11 mouse cellular contexts compared by ENCODE assay signal in the genomic region with DNA sequence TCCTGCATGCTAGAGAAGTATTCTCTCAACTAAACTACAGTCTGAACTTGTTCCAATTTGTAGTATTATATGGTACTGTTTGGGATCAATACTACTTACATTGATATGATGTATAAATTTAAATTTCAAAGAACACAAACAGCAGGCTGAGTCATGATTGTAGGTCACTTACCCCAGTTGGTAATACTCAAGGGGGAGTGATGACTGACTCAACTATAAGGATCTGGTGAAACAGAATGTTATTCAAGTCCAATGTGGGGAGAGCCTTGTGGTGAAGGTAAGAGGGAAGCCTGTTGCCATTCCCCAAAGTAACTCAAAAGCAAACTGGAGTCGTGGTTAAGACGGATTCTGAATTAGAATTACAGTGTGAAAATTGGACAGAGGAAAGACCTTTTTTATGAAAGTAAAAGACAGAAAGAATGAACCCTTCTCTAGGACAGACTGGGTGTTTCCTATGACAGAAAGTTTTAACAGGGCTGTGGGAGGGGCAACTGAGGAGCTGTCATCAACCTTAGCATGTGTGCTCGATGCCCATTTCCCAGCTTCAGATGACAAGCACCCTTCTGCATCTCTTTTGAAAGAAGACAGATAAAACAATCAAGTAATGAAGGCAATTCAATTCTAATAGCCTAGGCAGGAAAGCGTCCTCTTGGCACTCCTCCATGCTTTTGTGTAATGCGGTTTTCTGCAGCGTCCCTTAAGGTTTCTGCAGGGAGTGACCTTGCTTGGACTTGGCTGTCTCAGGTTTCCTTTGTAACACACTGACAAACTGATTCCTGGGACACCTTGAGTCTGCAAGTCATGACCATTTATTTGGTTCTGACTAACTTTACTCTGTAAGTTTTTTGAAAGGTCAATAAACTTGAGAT. TPM values are rescaled to one million over a fixed set of nuclear protein-coding genes. Genes with fewer than 3 reads are reported as not detected.
DNase-seq lines count a peak whose midpoint lies in the region; ATAC-seq lines count a peak whose summit lies in the region.
"Had no signal": no experiment of that assay in that cellular context is flagged by ENCODE, and none has a peak within 500 bp of the region (broad histone marks: within the 10 kb centered on the region; RNA-seq: fewer than 3 reads in every experiment).

No protein-coding gene starts in this region.

- WGBS in kidney, embryonic 14.5 days: 44% methylated on average over 6 of the region's 6 CpGs

- H3K9me3 ChIP-seq in kidney, embryonic 14.5 days (ENCODE audit: control insufficient read depth, low read length): no peaks in the 10 kb centered on the region
- H3K9me3 ChIP-seq: hindbrain, embryonic 13.5 days; limb, embryonic 10.5 days had no signal

- no peak overlapping the region for H3K27ac ChIP-seq in kidney, embryonic 14.5 days (ENCODE audit: low read depth, low read length)
- H3K27ac ChIP-seq: hindbrain, embryonic 13.5 days; limb, embryonic 10.5 days had no signal

- H3K36me3 ChIP-seq in kidney, embryonic 14.5 days (ENCODE audit: control insufficient read depth, insufficient read depth, low read length): no peaks in the 10 kb centered on the region
- H3K36me3 ChIP-seq: hindbrain, embryonic 13.5 days; limb, embryonic 10.5 days had no signal

- H3K4me3 ChIP-seq in kidney, embryonic 14.5 days (ENCODE audit: low read length): no peak overlapping the region
- H3K4me3 ChIP-seq: hindbrain, embryonic 13.5 days; limb, embryonic 10.5 days had no signal

- H3K27me3 ChIP-seq in kidney, embryonic 14.5 days (ENCODE audit: control insufficient read depth, insufficient read depth, low read length): no peaks in the 10 kb centered on the region
- H3K27me3 ChIP-seq: hindbrain, embryonic 13.5 days had no signal

- no peak for ATAC-seq in kidney, embryonic 14.5 days (ENCODE audit: low FRiP score, low TSS enrichment)
- ATAC-seq in common myeloid progenitor, adult 5-6 weeks (replicated peaks; ENCODE audit: low read depth, poor library complexity, severe bottlenecking): peak; percentile 36

- no peaks in the 10 kb centered on the region for H3K4me1 ChIP-seq in kidney, embryonic 14.5 days (ENCODE audit: control insufficient read depth, insufficient read depth, low read length)
- H3K4me1 ChIP-seq: hindbrain, embryonic 13.5 days had no signal

- DNase-seq in adrenal gland, adult (ENCODE audit: inconsistent age in 2 of 2, low spot score in 1 of 2): peak; percentile 56 to 91
- DNase-seq in adrenal gland, postnatal 4 days (ENCODE audit: low spot score in 2 of 2): no peak
- peak; percentile 61 to 71 for DNase-seq in kidney, postnatal 25 days
- peak; percentile 51 for DNase-seq in lung, postnatal 14 days
- DNase-seq in cerebellum, adult 11-12 months: no peak
- DNase-seq in cerebellum, postnatal 25 days: no peak
- DNase-seq: cerebellum, postnatal 10 days had no signal

- H3K4me2 ChIP-seq in kidney, embryonic 14.5 days (replicated peaks; ENCODE audit: low read depth, low read length): no peak overlapping the region
- H3K4me2 ChIP-seq: hindbrain, embryonic 13.5 days had no signal

- no peak overlapping the region for H3K9ac ChIP-seq in kidney, embryonic 14.5 days (ENCODE audit: low read depth, low read length)
- H3K9ac ChIP-seq: hindbrain, embryonic 13.5 days had no signal

RNA-seq across cellular contexts. Expression of gene Zcchc2, which starts 7.5 kb away (rescaled TPM):
- 10 to 100 TPM; 18.8 to 19.5 TPM for total RNA-seq in adrenal gland, postnatal 4 days (2021)
- polyA plus RNA-seq in kidney, embryonic 14.5 days (2014; fragmentation: Nextera tagmentation; extraction: Ambion mirVana): 3.3 and 5.0 TPM in 2 replicates
- 19.6 and 22.2 TPM in 2 replicates for total RNA-seq in common myeloid progenitor, adult 5-6 weeks (2017)

Comparison
In these comparisons a context has a peak if more than half of its experiments do, and no peak if none do; other contexts are left out.
1. DNase-seq: peak in adrenal gland, adult (2 of 2), kidney, postnatal 25 days (2 of 2) and lung, postnatal 14 days (single experiment); none in adrenal gland, postnatal 4 days (0 of 2), cerebellum, adult 11-12 months (single experiment) and cerebellum, postnatal 25 days (0 of 2).